Mouse (Mus musculus): ENCODE results near the gene Cdx2. TPM values are rescaled to one million over a fixed set of nuclear protein-coding genes. Genes with fewer than 3 reads are reported as not detected.

Gene Cdx2
- polyA plus RNA-seq, 1 experiment, result not detected

DNA sequence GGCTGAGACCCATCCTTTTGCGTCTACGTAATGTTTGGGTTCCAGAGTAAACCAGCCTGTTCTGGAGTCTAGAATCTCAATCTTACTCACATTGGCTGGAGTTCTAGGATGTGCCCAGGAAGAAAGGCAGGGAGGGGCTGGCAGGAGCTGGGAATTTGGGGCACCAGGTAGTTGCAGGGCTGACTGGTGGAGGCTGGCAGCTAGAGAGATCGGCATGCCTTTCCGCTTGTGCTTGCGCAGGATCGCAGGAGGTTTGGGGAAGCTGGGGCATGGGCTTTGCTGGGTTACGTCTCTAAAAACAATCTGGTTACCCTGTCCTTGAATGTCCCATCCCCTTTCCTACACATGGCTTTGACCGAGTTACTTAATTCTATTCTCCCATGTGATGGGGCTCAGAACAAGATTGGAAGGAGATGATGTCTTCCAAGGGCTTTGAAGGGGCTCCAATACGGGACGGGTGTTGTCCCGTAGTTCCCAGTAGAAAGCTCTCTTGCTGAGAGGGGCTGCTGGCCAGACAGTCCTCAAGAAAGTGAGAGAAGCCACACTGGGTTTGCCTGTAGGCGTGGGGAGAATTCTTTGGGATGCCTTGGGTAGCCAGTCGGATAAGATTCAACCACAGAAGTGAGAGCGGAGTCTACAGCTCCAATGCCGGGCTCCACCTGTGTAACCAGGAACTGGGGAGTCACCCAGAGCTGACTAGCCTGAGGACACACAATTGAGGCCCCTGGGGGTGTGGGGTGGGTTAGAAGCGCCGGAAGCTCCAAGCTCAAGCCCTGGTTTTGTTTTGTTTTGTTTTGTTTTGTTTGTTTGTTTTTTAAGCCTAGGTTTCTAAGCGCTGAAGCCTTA lies 30.1 kb downstream of the Cdx2 start:
- TF ChIP-seq GATA1 (IDR thresholded peaks at IDR 0.05; ENCODE audit: low read length), result no peak

DNA sequence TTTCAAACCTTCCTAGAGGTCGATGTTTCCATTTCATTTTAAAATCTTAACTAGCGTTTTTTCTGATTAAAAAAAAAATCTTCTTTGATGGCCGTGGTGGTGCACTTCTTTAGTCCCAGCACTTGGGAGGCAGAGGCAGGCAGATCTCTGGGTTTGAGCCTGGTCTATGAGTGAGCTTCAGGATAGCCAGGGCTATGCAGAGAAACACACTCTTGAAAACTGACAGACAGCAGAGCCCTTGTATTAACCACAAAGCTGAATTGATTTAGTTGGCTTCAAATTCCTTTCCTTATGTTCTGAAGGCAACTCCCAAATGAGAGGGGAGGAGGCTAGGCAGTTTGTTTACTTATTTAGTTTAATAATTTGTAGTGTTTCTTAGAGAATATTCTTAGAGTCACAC lies 31.3 kb downstream of the Cdx2 start:
- no peak for TF ChIP-seq GATA1 (IDR thresholded peaks at IDR 0.05; ENCODE audit: low read length)

DNA sequence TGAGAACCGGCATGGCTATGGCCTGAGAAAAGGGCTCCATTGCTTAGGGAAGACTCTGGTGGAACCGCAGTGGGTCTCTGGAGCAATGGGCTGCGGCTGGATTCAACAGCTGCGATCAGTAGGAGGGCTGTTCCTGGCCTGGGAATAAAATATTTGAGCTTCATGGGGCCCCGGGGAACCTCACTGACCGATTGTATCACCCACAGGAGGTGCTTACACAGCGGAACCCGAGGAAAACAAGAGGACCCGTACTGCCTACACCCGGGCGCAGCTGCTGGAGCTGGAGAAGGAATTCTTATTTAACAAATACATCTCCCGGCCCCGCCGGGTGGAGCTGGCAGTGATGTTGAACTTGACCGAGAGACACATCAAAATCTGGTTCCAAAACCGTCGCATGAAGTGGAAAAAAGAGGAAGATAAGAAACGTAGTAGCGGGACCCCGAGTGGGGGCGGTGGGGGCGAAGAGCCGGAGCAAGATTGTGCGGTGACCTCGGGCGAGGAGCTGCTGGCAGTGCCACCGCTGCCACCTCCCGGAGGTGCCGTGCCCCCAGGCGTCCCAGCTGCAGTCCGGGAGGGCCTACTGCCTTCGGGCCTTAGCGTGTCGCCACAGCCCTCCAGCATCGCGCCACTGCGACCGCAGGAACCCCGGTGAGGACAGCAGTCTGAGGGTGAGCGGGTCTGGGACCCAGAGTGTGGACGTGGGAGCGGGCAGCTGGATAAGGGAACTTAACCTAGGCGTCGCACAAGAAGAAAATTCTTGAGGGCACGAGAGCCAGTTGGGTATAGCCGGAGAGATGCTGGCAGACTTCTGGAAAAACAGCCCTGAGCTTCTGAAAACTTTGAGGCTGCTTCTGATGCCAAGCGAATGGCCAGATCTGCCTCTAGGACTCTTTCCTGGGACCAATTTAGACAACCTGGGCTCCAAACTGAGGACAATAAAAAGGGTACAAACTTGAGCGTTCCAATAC lies 32.6 kb downstream of the Cdx2 start:
- no peak for TF ChIP-seq GATA1 (IDR thresholded peaks at IDR 0.05; ENCODE audit: low read length)

DNA sequence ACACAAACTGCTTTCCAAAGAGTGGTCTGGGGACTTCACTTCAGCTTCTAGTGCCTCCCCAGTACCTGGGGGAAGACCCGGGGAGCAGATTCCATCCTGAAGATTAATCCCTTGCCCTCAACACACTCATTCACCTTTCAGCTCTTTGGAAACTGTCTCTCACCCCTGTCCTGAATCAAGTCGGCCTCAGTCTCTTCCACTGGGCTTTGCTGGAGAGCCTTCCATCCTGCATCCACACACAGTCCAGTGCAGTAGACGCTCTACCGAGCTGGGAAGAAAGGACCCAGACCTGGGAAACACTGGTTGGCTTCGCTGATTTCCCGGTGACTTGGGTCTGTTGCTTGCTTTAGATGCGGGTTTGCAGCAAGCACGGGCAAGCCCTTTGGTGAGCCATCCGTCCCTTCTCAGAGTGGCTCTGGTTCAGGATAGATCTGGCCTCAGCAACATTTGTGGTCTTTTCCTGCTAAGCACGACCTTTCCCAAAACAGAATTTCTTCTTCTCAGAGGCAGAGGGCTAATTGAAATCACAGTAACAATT lies 34.2 kb downstream of the Cdx2 start:
- no peak for TF ChIP-seq GATA1 (IDR thresholded peaks at IDR 0.05; ENCODE audit: low read length)

DNA sequence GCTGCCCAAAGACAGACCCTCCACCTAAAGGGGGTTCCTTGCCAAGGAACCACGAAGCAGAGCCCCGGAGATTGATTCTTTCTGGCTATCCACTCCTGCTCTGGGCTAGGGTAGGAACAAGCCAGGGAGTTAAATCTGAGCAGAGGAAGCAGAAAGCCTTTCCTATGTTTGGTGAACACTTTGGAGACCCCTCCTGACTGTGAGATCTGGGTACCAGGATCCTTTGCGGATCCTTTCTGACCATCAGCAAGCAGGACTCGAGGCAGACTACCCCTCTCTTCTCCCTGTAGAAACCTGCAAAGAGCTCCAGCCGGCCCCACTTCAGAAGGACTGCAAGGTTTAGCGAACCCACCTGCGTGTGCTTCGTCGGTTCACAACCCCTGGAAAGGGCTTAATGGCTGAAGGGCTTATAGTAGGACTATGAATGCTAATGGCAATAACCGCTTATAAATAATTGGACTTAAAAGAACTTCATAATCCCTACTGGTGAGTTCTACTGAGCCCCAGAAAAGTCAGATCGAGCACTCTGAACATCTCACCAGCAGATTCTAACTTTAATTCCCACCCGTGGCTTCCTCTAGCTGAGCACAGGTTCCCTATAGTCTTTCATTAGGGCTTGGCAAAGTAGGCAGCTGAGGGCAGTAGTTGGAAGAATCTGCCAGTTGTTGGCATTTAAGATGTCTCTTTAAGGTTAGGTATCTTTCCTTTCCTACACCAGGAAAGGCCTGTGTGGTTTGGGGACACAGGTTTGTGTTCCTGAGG lies 34.8 kb downstream of the Cdx2 start:
- no peak for TF ChIP-seq GATA1 (IDR thresholded peaks at IDR 0.05; ENCODE audit: low read length)

DNA sequence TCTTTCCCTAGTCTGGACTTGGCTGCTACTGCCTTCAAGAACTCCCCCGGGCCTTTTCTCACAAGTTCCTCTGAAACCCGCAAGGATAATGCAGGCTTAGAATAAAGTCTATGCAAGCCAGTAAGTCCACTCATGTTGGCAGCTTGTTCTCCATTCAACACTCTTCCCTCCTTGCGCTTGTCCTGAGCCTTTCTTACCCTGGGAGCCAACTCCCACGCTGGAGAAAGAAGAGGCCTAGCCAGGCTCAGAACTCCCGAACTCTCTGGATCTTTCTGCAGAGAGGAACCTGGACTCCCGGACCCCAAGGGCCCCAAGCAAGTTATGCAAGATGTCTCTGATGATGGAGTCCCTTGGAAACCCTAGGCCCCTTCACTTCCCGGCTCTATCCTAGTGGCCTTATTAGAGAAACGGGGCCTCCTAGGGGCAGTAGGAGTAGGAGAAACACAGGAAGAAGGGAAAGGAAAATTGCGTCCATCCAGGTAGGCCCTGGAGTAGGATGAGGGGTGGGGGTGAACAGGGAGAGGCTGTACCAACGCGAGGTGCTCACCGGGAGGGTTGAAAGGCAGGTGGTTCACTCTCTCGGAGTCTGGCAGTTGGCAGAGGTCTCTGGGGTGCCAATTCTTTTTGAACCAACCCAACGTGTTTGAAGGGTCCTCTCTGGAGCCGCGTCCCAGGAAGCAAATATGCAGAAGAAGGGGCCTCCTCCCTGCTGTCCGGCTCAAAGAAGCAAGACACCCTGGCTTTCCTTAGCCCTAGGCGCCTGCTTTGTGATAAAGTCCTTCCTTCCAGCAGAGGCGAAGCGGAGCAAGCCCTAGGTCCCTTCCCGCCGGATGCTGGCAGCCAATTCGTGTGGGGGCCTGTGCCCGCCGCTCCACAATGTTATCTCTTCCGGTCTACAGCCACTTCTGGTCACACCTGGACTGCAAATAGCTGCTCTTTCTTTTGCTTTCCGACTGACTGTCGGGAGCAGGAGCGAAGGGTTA lies 36.1 kb downstream of the Cdx2 start:
- TF ChIP-seq GATA1 (IDR thresholded peaks at IDR 0.05; ENCODE audit: low read length), result no peak

DNA sequence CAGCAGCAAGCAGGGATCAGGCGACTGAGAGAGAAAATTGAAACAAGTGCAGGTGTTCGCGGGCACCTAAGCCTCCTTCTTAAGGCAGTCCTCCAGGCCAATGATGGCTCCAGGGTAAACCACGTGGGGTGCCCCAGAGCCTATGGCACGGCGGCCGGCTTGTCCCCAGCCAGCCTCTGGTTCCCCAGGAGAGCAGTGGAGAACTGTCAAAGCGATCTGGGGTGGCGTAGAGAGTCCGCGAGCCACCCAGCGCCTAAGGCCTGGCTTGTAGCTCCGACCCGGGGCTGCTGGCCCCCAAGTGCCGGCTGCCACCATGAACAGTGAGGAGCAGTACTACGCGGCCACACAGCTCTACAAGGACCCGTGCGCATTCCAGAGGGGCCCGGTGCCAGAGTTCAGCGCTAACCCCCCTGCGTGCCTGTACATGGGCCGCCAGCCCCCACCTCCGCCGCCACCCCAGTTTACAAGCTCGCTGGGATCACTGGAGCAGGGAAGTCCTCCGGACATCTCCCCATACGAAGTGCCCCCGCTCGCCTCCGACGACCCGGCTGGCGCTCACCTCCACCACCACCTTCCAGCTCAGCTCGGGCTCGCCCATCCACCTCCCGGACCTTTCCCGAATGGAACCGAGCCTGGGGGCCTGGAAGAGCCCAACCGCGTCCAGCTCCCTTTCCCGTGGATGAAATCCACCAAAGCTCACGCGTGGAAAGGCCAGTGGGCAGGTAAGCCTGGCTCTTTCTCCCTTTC lies 37.0 kb downstream of the Cdx2 start, which contains the start of gene Pdx1:
Gene Pdx1, plus strand, starts transcription at position 34 of the 747 bp plus-strand sequence.
- no peak for TF ChIP-seq GATA1 (IDR thresholded peaks at IDR 0.05; ENCODE audit: low read length)

DNA sequence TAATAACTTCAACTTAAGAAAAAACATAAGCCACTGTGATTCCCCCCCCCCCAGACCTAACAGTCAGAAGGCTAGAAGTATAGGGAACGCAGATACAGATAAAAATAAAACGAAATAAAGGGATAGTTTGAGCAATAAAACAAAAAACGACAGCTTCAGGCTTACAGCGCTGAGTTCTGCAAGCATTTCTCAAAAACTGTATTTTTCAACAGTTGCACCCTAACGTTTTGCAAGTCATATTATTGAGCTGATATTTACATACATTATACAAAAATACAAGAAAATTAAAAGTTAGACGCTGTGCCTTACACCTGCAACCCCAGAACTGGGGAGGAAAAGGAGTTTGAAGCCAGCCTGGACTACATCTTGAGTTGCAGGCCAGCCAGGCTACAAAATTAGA lies 37.7 kb downstream of the Cdx2 start:
- no peak for TF ChIP-seq GATA1 (IDR thresholded peaks at IDR 0.05; ENCODE audit: low read length)

DNA sequence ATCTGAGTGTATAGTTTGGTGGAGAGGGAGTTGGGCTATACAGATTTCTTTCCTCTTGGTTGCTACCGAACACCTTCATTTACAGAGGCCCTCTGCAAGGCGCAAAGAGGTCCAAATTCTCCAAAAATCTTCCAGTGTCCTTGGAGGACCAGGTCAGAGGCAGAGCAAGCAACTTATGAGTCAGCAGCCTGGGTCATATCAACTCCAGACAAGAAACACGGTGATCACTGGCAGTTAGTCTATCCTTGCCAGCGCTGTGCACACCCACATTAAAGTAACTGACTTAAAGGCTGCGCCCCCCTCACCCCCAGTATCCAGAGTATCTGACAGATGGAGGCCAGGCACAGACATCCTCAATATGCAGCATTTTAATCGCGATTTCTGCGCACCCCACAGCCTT lies 38.3 kb downstream of the Cdx2 start:
- no peak for TF ChIP-seq GATA1 (IDR thresholded peaks at IDR 0.05; ENCODE audit: low read length)

DNA sequence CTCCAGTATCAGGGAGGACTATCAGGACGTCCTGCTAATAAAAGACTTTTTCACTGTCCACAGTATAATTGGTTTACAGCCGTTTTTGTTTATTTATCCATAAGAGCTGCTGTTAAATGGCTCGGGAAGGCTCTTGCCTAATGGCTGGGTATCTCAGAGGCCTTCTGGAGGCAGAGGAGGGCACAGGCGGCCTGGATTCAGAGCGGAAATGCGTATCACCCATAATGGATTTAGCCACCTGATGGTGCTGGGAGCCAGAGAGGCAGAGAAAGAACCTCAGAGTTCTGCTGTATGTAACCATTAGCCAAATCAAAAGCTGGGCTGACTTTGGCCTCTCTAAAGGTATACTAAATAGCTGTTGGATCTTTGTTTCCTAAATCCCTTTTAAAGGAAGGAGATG lies 39.6 kb downstream of the Cdx2 start:
- TF ChIP-seq GATA1 (IDR thresholded peaks at IDR 0.05; ENCODE audit: low read length), result no peak

DNA sequence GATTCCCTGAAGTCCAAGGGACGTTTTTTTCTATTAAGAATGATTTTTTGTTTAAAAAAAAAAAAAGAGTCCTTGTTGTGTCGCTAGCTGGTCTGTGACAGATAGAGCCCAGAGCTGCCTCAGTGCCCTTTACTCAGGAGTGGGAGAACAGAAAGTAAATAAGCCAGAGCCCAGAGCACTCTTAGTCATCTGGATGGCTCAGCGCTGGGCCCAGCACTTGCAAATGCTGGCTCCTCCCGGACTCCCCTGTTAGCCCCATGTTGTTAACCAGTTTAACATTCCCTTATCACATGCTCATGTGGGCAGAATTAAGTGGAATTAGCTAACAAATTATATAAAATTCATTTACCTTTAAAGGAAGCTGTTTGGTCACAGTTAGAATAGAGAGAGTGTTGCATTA lies 43.1 kb downstream of the Cdx2 start:
- TF ChIP-seq GATA1 (IDR thresholded peaks at IDR 0.05; ENCODE audit: low read length), result no peak

DNA sequence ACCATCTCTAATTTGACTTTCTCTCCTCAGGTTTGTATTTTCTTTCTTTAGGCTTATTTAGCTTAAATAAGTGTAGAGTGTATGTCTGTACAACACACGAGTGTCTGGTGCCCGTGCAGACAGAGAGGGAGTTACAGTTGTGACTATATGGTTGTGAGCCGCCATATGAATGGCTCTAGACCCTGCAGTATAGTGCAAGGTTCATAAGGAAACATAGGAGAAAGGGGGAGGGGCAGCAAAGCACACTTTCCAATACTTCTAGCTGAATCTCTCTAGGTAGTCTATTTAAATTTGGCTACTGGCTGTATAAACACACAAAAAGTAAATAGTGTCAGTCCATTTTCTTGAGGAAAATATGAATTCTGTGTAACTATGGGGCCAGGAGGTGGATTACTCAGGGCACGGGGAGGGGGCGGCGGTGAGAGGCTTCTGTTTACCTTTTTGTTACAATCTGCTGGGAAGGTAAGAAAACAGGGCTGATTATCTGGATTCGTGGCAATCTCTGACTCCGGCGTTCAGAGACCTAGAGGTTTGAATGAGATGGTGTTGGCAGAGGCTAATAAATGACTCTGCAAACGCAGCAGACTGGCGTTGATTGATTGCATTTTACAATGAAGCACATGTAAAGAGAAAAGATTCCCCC lies 45.0 kb downstream of the Cdx2 start:
- TF ChIP-seq GATA1 (IDR thresholded peaks at IDR 0.05; ENCODE audit: low read length), result no peak

DNA sequence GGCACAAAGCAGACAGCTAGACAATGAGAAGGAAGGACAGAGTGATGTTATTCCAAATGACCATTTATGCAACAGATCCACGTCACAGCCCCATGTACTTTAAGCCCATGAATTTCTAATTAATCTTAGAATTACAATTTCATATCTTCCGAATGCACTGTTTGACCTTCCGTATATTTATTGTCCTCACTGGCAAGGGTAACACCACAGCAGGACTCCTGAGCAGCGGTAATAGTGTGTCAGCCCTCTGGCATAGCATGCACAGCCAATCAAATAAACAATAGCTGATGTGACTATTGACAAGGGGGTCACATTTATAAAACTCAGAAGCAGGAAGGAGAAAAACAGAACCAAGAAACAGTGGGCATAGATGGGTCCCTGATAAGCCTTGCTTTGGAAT lies 46.3 kb downstream of the Cdx2 start:
- TF ChIP-seq GATA1 (IDR thresholded peaks at IDR 0.05; ENCODE audit: low read length), result no peak
